Mouse (Mus musculus) lung, postnatal 14 days (tissue): ENCODE data around the gene Trpv6.

ENCODE experiments used
- DNase-seq: peaks from one replicate; pipeline ENCODE4 v3.0.0; 2021

Trpv6 gene

DNA sequence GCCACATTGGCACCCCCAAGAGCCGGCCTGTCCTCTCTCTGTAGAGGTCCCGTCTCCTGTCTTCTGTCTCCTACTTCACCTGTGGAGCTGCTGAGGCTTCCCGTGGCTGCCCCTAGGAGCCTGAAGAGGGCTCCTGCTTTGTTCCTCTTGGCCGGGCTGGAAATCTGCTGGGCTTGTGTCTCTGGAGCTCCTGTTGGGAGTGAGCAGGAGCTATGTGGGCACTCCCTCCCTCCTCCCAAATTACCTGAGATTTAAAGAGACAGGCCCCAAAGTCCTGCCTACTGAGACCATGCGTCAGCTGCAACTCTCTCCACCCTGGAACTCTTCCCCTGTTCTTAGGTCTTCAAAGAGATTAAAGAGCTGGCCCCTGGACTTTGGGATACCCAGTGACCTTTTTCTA is at the start of gene Trpv6:
TSS of gene Trpv6 (minus strand) at position 228 of the 400 bp plus-strand sequence.
- DNase-seq, result peak; percentile 21

DNA sequence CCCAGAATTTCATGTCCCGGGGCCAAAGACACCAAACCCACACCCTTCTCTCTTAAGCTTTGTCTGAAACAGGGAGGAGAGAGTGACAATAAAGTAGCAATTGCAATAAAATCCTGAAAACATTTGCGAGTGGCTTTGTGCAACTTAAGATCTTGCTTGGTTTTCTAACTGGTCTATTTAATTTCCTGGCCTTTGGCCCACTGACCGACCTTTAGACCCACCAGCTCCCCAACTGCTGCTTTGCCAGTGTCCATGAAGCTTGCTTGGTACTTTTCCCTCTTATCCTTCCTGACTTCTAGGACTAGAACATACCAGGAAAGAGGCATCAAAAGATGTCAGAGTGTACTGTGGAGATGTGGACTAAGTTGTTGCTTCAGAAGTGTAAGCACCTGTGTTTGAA is 49.4 kb upstream of the Trpv6 start:
- DNase-seq, result no peak

DNA sequence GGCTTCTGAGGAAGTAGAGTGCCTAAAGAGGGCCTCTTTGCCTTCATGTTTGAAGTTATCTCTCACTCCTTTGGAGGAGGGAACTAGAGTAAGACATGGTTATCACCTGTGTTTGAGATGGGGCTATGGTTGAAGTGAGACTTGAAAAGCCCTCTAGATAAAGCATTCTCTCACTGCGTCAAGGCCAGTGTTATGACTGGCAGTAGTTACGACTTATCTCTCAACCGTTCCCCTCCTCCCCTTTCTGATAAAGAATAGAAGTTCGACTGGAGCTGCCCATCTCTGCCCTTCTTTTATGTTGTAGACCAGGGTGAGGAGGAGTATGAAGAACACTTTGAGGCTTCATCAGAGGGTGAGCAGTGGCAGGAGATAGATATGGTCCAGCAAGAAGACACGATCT is 48.7 kb upstream of the Trpv6 start:
- DNase-seq, result no peak

DNA sequence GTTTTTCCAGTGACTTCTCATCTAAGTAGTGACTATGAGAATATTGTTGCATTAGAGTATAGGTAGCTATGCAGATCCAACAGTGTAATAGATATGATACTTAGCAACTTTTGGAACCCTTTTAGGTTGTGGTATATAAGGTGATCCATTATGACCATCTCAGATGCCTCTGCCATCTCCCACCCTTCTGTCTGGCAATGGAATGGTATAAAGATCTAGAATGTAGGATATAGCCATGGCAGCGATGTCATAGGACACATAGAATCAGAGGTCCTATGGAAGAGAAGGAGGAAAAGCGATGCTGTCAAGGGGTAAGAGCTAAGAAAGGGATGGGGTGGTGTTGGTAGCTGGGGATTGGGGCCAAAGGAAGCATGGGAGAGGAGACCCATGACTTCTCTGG is 47.9 kb upstream of the Trpv6 start, which contains the start of gene Llcfc1:
TSS of gene Llcfc1 (plus strand) at position 301 of the 400 bp plus-strand sequence.
- DNase-seq, result no peak

DNA sequence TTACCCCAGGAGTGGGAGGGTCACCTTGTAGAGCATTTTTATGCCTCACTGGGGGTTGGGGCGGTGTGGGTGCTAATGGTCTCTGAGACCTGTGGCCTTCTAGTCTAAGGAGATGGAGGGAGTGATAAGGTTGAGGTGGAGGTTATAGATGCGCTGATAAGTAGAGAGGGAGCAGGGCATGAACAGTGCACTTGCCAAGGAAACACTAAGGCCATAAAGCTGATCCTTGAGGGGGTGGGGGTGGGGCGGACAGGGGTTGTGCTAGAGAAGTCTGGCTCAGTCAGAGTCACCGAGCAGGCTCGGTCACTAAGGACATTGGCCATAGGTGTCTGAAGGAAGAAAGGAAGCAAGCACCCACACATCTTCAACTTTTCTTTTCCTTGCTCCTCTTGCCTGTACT is 45.5 kb upstream of the Trpv6 start:
- no peak for DNase-seq

DNA sequence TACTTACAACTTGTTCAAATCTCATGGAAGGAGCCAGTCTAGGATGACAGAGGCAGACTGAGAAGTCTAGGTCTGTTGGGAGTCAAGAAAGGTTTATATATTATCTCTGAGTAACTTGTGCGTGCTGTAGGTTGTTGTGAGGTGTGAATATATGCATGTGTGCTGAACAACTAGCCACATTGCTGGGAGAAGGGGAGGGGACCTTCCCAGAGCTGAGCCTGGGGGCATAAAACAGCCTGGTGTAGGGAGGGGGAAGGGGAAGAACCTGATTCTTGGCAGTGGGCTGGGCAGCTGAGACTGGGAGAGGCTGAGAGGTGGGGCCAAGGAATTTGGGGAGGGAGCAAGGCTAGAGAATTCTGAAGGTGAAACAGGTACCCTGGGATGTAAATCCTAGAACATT is 44.5 kb upstream of the Trpv6 start, which contains the start of gene Trpv5:
TSS of gene Trpv5 (minus strand) at position 101 of the 400 bp plus-strand sequence.
- DNase-seq, result no peak

DNA sequence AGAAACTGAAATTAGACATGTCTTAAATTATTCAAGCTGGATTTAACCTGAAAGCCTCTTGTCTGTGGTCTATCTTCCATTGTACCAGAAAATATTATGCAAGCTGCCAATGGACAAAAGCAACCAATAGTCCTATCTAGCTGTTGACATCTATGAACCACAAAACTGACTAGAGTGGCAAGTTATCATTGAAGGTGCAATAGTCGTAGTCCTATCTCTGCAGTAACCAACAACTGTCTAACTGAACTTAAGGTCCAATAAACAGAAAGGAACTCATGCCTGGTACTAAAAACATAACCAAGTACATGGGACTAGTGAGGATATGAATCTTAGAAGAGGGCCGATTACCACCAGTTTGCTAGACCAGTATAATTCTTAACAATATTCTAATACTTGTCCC is 40.3 kb upstream of the Trpv6 start:
- DNase-seq, result no peak

DNA sequence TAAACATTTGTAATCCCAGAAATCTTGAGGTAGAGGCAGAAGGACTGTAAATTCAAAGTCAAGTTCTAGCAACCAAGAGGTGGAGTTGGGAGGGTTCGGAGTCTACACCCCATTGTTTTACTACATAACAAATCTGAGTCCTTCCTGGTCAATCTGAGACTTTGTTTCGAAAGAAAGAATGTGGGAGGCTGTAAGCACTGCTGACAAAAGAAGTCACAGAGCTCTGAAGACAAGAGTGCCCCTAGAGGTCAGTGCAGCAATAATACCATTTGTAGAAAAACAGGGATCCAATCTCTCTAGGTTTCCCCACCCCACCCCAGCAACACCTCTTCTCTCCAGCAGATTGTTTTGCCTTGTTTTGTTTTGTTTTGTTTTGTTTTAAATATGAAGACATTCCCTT is 26.1 kb upstream of the Trpv6 start:
- peak; percentile 20 for DNase-seq

DNA sequence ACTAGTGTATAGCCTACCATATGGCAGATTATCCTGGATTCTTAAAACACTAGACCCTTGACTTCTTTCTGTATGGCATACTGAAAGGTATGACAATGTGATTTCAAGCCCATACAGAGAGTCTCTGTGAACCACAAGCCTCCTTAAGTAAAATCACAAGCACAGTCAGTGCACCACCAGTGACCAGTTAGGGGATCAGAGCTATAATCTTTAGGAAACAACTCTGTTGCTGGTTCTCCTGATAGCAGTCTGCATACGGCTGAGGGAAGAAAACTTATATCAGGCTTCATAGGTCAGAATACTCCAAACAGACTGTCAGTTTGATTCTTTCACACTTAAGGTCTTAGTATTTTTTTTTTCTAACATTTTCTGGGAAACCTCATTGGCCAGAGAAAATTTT is 22.3 kb upstream of the Trpv6 start:
- DNase-seq, result no peak

DNA sequence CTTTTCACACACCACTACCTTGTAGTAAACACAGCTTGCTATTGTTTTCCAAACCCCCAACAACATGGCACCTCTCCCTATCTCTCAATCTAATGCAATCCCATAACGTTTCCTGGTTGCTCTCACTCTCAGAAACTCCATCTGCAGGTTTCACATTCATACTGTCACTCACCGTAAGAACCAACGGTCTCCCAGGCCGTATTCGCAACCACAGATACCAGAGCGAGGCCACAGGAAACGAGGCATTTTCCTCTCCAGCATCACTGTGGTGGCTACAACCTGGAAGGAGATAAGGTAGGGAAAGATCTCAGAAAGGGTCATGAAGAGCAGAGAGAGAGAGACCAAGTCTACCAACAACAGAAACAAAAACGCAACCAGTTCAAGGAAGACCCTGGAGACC is 18.4 kb upstream of the Trpv6 start:
- no peak for DNase-seq

DNA sequence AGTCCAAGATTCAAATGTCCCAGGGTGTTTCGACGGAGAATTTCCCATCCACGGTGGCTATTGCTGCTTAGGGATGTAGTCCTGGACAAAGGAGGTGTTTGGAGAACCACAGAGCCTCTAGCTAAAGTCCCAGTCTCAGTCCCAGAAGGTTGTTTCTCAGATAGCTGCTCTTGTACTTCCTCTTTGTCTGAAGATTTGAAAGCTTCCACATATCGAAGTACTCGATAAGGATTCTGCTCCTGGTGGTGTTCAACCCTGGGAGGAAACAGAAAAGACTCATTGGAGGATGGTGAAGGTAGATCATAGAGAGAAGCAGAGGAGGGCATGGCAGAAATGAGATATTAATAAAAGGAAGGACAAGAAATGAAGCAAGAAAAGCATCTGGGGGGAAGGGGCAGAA is 17.0 kb upstream of the Trpv6 start:
- no peak for DNase-seq

DNA sequence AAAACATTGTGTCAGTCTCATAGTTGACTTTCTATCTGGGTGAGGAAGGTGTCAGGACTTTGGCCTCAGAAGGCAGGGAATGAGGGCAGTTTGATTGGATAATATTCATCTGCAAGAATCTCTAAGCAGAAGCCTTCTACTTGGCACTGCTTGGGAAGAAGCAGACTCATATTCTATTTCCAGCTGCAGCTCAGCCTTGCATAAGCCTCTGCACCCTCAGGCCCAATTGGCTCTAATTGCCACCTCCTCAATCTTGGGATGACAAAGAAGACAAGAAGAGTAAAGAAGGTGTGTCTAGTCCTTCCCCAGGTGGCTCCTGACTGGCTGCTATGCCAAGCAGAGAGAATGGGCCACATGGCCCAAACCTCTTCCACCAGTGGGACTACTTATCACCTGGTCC is 10.5 kb upstream of the Trpv6 start:
- no peak for DNase-seq

DNA sequence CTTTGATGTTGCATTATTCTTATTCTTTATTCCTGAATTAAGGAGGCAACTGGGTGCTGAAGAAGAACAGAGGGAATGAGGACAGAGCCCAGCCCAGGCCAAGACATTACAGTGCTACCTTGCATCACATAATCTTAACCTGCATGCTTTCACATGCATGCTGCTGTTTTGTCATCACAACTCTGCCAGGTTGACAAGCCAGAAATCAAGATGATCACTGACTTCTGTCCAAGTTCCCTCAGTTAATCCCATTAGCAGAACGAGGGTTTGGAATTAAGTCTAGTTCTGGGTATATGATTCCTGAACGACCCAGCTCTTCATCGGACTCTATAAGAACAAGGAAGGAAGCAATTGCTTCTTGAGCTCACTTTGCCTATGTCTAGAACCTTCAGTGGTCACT is 10.0 kb upstream of the Trpv6 start:
- DNase-seq, result no peak

DNA sequence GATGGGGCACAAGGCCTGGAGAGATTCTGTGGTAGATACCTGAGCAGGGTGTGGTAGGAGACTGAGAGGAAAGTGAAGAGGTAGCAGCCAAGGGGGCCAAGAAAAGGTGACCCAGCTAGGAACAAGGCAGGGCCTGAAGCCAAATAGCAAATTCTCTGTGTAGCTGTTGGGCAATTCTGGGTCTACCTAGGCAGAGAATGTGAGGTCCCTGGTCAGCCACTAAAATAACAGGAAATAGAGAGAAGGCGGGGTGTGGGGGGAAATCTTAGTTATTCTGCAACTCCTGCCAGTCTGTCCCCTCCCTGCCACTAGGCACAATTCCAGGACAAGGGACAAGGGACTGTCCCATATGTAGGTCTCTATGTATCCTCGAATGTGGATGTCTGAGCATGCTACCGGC is 7.0 kb upstream of the Trpv6 start:
- peak; percentile 30 for DNase-seq

DNA sequence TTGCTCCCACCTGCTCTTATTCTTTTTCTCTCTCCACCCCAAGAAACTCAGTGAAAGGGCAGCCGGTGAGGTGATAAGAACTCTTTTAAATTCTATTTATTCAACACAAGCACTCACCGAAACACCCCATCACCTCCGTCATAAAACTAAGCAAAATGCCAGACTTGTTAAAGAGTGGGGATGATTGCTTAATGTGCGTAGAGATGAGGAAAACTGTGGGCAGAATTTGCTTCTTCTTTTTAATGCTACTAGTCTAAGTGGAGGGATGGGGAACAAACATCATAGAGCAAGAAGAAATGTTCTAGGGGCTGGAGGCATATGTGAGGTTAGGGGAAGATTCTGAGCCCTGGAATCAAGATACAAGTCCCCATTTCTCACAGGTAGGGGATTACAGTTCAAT is 6.6 kb upstream of the Trpv6 start:
- DNase-seq, result no peak

DNA sequence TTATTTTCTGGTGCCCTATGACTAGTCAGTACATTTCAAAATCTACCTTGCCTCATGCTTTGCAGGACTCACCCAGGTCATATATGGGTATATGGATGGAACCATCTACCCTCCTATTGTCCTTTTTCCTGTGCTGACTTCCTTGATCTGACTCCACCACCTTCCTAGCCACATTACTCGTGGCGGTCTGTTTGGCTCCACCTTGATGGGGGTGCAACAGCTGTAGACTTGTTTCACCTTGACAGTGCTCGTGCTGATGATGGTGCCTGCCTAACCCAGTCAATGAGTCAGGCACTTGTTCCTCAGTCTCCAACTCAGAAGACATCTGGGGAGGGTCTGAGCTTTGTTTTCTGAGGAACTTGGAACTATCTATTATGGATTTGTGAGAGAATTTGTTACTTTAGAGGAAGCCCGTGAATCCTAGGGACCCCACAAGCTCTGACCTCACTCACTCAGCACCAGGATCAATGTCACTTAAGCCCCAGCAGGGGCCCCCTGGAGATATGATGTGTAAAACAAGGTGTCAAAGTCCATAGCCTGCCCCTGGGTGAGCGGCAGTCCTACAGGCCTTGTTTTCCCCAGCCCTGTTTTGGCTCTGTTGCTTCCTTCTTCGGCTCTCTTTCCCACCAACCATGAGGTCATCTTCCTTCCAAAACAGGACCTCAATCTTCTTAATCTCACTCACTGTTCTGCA is 5.1 kb upstream of the Trpv6 start:
- no peak for DNase-seq

DNA sequence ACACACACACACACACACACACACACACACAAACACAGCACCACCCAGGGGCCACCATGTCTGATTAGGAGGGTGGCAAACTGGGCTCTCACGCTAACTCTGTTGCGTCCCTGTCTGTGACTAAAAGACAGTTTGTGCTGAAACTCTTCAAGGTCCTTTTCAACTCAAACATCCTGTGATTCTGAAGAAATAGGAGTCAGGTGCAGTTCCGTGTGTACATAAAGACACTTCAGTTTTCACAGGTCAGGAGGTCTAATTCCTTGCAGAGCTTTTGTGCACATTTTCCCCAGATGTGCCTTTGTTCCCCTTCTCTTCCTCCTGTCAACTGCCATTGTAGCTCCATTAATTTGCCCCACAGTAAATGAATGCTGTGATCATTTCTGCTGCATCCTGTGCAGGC is 4.2 kb upstream of the Trpv6 start:
- DNase-seq, result no peak

DNA sequence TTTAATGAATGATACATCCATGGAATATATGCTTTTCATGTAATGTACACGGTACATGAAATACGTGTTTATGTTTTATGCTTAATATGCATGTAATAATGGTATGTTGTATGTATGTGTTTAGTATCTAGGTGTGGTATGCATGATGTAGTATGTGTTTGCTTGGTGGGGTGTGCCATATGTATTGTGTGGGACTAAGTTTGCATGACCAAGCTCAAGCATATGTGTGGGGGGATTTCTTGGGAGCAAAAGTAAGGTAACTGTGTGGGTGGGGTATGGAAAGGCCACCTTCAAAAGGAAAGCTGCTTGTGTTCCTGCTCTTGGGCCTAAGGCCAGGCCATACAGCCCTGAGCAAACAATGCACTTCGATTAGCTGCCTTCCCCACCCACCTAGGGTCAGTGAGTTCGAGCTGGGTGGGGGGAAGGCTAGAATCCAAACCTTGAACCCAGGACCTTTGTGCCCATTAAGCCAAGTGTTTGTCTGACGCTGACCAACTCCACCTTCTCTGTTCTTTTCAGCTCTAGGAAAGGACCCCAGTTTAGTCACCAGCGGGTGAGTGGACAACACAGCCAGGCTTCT is 1.8 kb upstream of the Trpv6 start:
- DNase-seq, result no peak

DNA sequence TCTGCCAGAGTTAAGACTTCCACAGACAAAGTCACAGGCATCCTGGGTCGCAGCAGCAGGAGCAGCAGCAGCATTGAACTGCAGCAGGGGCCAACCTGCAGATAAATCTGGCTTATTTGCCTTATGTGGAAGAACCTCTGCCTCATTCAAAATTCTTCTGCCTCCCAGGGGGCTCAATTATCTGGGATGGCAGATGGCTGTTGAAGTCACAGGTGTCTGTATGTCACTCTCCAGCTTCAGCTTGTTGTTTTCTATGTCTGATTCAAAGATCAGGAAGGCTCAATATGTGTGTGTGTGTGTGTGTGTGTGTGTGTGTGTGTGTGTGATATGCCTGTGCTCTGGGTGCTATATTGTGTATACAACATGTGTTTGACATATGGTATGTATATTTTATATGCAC is 1.2 kb upstream of the Trpv6 start:
- no peak for DNase-seq

DNA sequence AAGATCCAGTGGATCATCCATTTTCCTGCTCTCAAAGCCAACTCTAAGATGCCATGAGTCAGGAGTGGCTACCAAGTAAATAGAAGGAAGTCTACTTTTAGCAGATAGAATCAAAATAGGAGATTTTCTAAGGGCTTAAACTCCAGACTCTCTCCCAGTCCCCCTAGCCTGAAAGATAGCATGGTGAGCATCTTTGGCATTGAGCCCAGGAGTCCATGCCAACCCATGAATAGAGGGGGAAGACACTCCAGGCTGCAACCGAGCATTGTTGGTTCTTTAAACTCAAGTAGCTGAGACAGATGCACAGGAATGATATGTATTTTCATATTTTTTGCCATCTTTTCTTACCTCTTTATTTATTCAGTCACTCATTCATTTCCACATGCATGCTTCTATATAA is 994 bp downstream of the Trpv6 start:
- no peak for DNase-seq

DNA sequence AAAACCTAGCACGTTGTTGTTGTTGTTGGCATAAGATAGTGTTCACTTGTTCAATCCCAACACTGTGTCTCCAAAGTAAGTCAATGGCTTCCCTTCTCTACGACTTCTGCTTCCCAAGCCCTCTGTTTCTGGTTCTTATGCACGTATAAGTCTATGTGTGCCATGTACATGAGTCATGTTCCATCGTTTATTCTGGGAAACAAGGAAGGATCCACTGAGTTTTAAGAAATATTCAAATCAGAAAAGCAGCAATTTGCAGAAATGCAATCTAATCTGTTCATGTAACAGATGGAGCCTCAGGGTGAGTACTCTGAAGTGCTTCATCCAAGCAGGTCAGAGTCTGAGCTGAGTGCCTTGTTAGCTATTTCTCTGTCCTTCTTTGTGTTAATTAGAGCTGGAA is 4.7 kb downstream of the Trpv6 start:
- DNase-seq, result no peak

DNA sequence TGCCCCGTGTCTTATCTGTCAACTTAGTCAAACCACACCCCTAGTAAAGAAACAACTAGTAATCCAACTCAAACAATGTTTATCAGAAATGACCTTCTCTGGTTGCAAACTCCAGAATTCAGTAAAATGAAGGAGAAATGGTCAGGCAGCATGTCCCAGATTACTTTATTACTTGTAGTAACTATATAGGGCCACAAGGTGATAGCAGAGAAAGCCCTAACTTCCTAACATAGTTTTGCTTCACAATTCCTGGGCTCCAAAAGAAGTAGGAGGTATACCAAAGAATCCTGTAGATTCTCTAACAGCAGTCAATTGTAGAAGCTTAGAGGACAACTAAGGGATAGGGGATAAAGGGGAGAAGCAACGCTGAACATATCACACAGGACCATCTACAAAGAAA is 5.4 kb downstream of the Trpv6 start:
- DNase-seq, result no peak

DNA sequence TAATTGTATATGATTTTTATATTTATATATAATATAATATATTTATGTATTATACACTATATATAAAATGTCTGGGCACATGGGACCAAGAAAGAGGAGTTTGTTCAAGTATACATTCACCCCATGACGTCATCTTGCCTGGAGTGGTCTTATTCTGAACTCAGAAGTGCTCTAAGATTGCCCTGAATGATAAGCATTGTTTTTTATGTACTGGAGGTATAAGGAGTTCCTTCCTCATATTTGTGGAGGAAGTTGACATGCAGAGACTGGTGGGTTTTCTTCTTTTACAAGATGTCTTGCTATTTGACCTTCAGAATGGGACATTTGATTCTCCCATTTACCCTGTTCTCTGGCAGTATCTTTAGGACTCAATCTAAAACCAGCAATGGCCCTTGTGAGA is 8.0 kb downstream of the Trpv6 start:
- no peak for DNase-seq

DNA sequence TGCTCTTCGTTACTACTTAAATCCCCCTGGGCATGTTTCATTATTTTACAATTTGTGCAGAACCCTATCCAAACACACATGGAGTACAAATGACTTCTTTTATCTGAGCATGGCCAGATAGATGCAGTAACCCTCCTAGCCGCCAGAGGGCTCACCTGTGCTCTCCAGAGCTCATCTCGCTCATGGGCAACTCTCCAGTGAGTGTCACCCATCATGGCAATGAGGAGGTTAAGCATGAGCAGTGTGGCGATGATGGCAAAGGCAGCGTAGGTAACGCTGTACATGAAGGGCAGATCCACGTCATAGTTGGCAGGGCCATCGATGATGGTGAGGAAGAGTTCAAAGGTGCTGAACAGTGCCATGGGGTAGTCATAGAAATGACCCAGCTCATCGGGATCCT is 13.5 kb downstream of the Trpv6 start:
- peak; percentile 32 for DNase-seq
